Mouse (Mus musculus) bone marrow macrophage, adult 2 months (primary cell): Measurements from ENCODE around the gene Myrip.

Experiments
- CTCF ChIP-seq: IDR thresholded peaks from 2 replicates; pipeline ENCODE4 v1.5.1; 2012; ENCODE audit warnings: low read depth, mild to moderate bottlenecking, low read length, moderate library complexity
- POLR2A ChIP-seq: IDR thresholded peaks from 2 replicates; pipeline ENCODE4 v1.6.1; 2012; ENCODE audit warnings: mild to moderate bottlenecking, low read depth, low read length, borderline replicate concordance

DNA sequence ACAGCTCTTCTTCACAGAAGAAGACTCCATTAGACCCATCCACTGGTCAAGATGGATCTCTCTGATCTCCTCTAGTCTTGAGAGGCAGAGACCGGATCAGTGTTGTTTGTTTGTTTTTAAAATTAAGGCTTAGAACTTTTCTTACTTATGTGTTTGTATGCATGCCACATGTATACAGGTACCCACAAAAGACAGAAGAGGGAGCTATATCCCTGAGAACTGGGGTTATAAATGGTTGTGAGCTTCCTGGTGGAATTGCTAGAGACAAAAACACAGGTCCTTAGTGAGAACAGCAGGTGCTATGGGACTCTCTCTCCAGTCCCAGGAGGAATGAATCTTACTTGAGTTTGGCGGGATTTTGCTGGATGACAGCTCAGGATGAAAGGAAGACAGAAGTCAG lies 1.9 kb upstream of the Myrip start:
- TF ChIP-seq CTCF: no peak
- no peak for TF ChIP-seq POLR2A
